Mouse (Mus musculus) forebrain, embryonic 11.5 days (tissue): ENCODE data around the gene Fam209. TPM values are rescaled to one million over a fixed set of nuclear protein-coding genes. Genes with fewer than 3 reads are reported as not detected.
A peak's percentile ranks its signal among the peaks of the same experiment; 100 is the strongest.

Experiments
- ATAC-seq: fragments of 200-750 bp; cut with Nextera tagmentation; replicated peaks from 2 replicates; pipeline ENCODE4 v1.8.0; 2017; ENCODE audit warnings: moderate TSS enrichment; ENCODE audit not compliant: low FRiP score
- DNase-seq: peaks from one replicate; pipeline ENCODE4 v3.0.0-alpha.2; 2017; ENCODE audit warnings: low spot score
- H3K27ac ChIP-seq: fragments of 300-500 bp; sonication (generic); 2 replicates; pipeline ENCODE4 v1.5.1; 2014; ENCODE audit warnings: low read depth, low read length
- H3K27me3 ChIP-seq: fragments of 300-500 bp; sonication (generic); 2 replicates; pipeline ENCODE4 v1.6.1; 2014; ENCODE audit warnings: mild to moderate bottlenecking, low read length, mixed read lengths; ENCODE audit not compliant: control insufficient read depth, insufficient read depth
- H3K36me3 ChIP-seq: fragments of 300-500 bp; sonication (generic); 2 replicates; pipeline ENCODE4 v1.6.1; 2014; ENCODE audit warnings: mild to moderate bottlenecking, low read length, moderate library complexity, mixed read lengths; ENCODE audit not compliant: control insufficient read depth, insufficient read depth
- H3K4me1 ChIP-seq: fragments of 300-500 bp; sonication (generic); replicated peaks from 2 replicates; pipeline ENCODE4 v1.6.1; 2014; ENCODE audit warnings: low read length, mixed read lengths; ENCODE audit not compliant: control insufficient read depth, insufficient read depth
- H3K4me2 ChIP-seq: fragments of 300-500 bp; sonication (generic); 2 replicates; pipeline ENCODE4 v1.6.1; 2014; ENCODE audit warnings: low read depth, mild to moderate bottlenecking, low read length, moderate library complexity, mixed read lengths; ENCODE audit not compliant: severe bottlenecking
- H3K4me3 ChIP-seq: fragments of 300-500 bp; sonication (generic); 2 replicates; pipeline ENCODE4 v1.5.1; 2014; ENCODE audit warnings: low read depth, low read length
- H3K9ac ChIP-seq: fragments of 300-500 bp; sonication (generic); 2 replicates; pipeline ENCODE4 v1.6.1; 2014; ENCODE audit warnings: low read length
- H3K9me3 ChIP-seq: fragments of 300-500 bp; sonication (generic); 2 replicates; pipeline ENCODE4 v1.6.1; 2016; ENCODE audit warnings: low read length, mixed read lengths; ENCODE audit not compliant: control insufficient read depth
- WGBS: fragments of 180-500 bp; shearing (Covaris S2); extraction: QIAGEN DNeasy Blood & Tissue Kit; methylation state at CpG from one replicate; pipeline ENCODE4 v1.1.7; 2014; 5-methylcytosine and 5-hydroxymethylcytosine counted together
- polyA plus RNA-seq: library from polyadenylated mRNA; unstranded; fragments of >200 nt; fragmentation: Nextera tagmentation; extraction: Ambion mirVana; gene quantifications from 2 replicates; pipeline ENCODE4 v1.2.1, GENCODE M21; 2014

The Fam209 gene
- polyA plus RNA-seq, 1 experiment from 2014 or later, result 0.39 TPM

- Histone ChIP-seq H3K4me1 (0 out of 2 replicates have a peak, but pooled peaks cover 2% of the 10 kb centered on the region), H3K27ac (no peak overlapping the region), H3K4me2 (no peak overlapping the region), H3K9me3 (no peaks in the 10 kb centered on the region), H3K36me3 (no peaks in the 10 kb centered on the region), H3K9ac (no peak overlapping the region), H3K4me3 (no peak overlapping the region), H3K27me3 (no peaks in the 10 kb centered on the region)
- DNase-seq (no peak), ATAC-seq (no peak)
- 83% methylated on average over 16 of the region's 16 CpGs for WGBS
Measured at GRCm38 (mm10) chr2:172481654-172482385, 9.5 kb downstream of the Fam209 start.

GRCm38 (mm10) chr2:172483766-172484413 is 11.6 kb downstream of the Fam209 start:
- no peak overlapping the region for H3K9ac ChIP-seq
- H3K9me3 ChIP-seq, result no peaks in the 10 kb centered on the region
- no peak for ATAC-seq
- H3K4me1 ChIP-seq, result 0 out of 2 replicates have a peak, but pooled peaks cover 2% of the 10 kb centered on the region
- H3K36me3 ChIP-seq, result no peaks in the 10 kb centered on the region
- DNase-seq, result no peak
- no peak overlapping the region for H3K4me3 ChIP-seq
- 89% methylated on average over 14 of the region's 14 CpGs for WGBS
- no peaks in the 10 kb centered on the region for H3K27me3 ChIP-seq
- no peak overlapping the region for H3K4me2 ChIP-seq
- no peak overlapping the region for H3K27ac ChIP-seq

GRCm38 (mm10) chr2:172484696-172485370 is 12.5 kb downstream of the Fam209 start:
- H3K4me2 ChIP-seq, result no peak overlapping the region
- no peak for DNase-seq
- no peak overlapping the region for H3K4me3 ChIP-seq
- 0 out of 2 replicates have a peak, but pooled peaks cover 2% of the 10 kb centered on the region for H3K4me1 ChIP-seq
- ATAC-seq, result no peak
- H3K27me3 ChIP-seq, result no peaks in the 10 kb centered on the region
- WGBS, result 49% methylated on average over 12 of the region's 12 CpGs
- H3K9ac ChIP-seq, result no peak overlapping the region
- H3K9me3 ChIP-seq, result no peaks in the 10 kb centered on the region
- no peak overlapping the region for H3K27ac ChIP-seq
- H3K36me3 ChIP-seq, result no peaks in the 10 kb centered on the region

GRCm38 (mm10) chr2:172496736-172497345 is 24.5 kb downstream of the Fam209 start:
- Histone ChIP-seq H3K9me3 (no peaks in the 10 kb centered on the region), H3K9ac (no peak overlapping the region), H3K4me1 (no peaks in the 10 kb centered on the region), H3K27ac (no peak overlapping the region), H3K4me2 (no peak overlapping the region), H3K27me3 (no peaks in the 10 kb centered on the region), H3K36me3 (no peaks in the 10 kb centered on the region), H3K4me3 (no peak overlapping the region)
- ATAC-seq, result no peak
- no peak for DNase-seq
- 84% methylated on average over 8 of the region's 8 CpGs for WGBS

- no peak overlapping the region for H3K27ac ChIP-seq
- no peak overlapping the region for H3K4me2 ChIP-seq
- DNase-seq (no peak), ATAC-seq (no peak)
- H3K36me3 ChIP-seq, result no peaks in the 10 kb centered on the region
- 63% methylated on average over 3 of the region's 3 CpGs for WGBS
- H3K9ac ChIP-seq, result no peak overlapping the region
- no peaks in the 10 kb centered on the region for H3K27me3 ChIP-seq
- H3K4me3 ChIP-seq, result no peak overlapping the region
- H3K9me3 ChIP-seq, result no peaks in the 10 kb centered on the region
- H3K4me1 ChIP-seq, result no peaks in the 10 kb centered on the region
Measured at GRCm38 (mm10) chr2:172498823-172499222, 26.5 kb downstream of the Fam209 start.

GRCm38 (mm10) chr2:172500752-172501316 is 28.5 kb downstream of the Fam209 start:
- no peak overlapping the region for H3K4me2 ChIP-seq
- no peak overlapping the region for H3K9ac ChIP-seq
- WGBS, result 57% methylated on average over 7 of the region's 7 CpGs
- no peak overlapping the region for H3K4me3 ChIP-seq
- H3K27ac ChIP-seq, result no peak overlapping the region
- no peaks in the 10 kb centered on the region for H3K36me3 ChIP-seq
- no peak for DNase-seq
- no peaks in the 10 kb centered on the region for H3K9me3 ChIP-seq
- no peaks in the 10 kb centered on the region for H3K4me1 ChIP-seq
- no peak for ATAC-seq
- no peaks in the 10 kb centered on the region for H3K27me3 ChIP-seq

GRCm38 (mm10) chr2:172501341-172501740 is 29.0 kb downstream of the Fam209 start:
- H3K27ac ChIP-seq, result no peak overlapping the region
- H3K4me3 ChIP-seq, result no peak overlapping the region
- no peaks in the 10 kb centered on the region for H3K4me1 ChIP-seq
- 3% methylated on average over 4 of the region's 4 CpGs for WGBS
- no peaks in the 10 kb centered on the region for H3K27me3 ChIP-seq
- H3K9me3 ChIP-seq, result no peaks in the 10 kb centered on the region
- ATAC-seq (no peak), DNase-seq (peak; percentile 84)
- no peak overlapping the region for H3K9ac ChIP-seq
- no peaks in the 10 kb centered on the region for H3K36me3 ChIP-seq
- H3K4me2 ChIP-seq, result no peak overlapping the region

- no peak overlapping the region for H3K4me3 ChIP-seq
- 82% methylated on average over 14 of the region's 14 CpGs for WGBS
- no peaks in the 10 kb centered on the region for H3K4me1 ChIP-seq
- no peaks in the 10 kb centered on the region for H3K9me3 ChIP-seq
- no peak overlapping the region for H3K4me2 ChIP-seq
- no peak for ATAC-seq
- H3K9ac ChIP-seq, result no peak overlapping the region
- no peaks in the 10 kb centered on the region for H3K27me3 ChIP-seq
- no peak overlapping the region for H3K27ac ChIP-seq
- no peak for DNase-seq
- no peaks in the 10 kb centered on the region for H3K36me3 ChIP-seq
Measured at GRCm38 (mm10) chr2:172502168-172502567, 29.8 kb downstream of the Fam209 start.
